Mouse (Mus musculus): ENCODE measurements around the gene Psmb2.
A peak's percentile ranks its signal among the peaks of the same experiment; 100 is the strongest.

Psmb2 gene

GRCm38 (mm10) chr4:126677054-126678003 lies at the start of gene Psmb2:
Psmb2 (plus strand) TSS chr4:126677630.
- peak; percentile 96 for DNase-seq (ENCODE audit: low read depth, low spot score)

- DNase-seq (ENCODE audit: low read depth, low spot score), result no peak
Measured at GRCm38 (mm10) chr4:126631922-126632321, 45.5 kb upstream of the Psmb2 start.

DNA sequence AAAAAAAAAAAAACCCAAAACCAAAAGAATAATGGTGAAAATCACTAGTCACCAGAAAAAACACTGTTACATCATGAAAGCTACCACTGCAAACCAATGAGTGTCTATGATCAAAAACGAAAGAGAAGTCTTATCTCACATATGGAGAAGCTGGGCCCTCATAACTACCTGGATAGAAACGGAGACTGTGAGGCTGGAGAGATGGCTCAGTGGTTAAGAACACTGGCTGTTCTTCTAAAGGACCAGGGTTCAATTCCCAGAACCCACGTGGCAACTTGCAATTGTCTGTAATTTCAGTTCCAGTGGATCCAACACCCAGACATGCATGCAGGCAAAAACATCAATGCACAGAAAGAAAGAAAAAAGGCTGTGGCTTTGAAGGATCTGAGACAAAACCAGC lies 44.8 kb upstream of the Psmb2 start:
- no peak for DNase-seq (ENCODE audit: low read depth, low spot score)

DNA sequence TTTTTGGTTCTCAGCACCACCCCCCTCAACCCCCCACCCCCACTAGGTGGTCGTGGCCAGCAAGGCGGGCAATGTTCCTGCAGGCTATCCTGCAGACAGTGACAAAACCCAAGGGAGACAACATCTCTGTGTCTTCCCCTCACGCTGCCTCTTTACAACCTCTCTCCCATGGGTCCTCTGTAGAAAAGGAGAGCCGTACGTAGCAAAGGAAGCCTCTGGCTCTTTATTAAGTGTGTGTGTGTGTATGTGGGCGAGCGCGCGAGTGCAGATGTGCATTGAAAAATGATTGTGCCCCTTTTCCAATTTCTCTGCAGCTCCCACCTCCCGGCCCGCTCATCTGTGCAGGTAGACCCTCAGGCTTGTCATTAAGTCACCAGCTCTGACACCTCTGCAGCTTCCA lies 41.1 kb upstream of the Psmb2 start:
- no peak for DNase-seq (ENCODE audit: low read depth, low spot score)

- DNase-seq (ENCODE audit: low read depth, low spot score), result no peak
Measured at GRCm38 (mm10) chr4:126637446-126637845, 40.0 kb upstream of the Psmb2 start.

GRCm38 (mm10) chr4:126639339-126639738 lies 38.1 kb upstream of the Psmb2 start:
- DNase-seq (ENCODE audit: low read depth, low spot score), result no peak

DNA sequence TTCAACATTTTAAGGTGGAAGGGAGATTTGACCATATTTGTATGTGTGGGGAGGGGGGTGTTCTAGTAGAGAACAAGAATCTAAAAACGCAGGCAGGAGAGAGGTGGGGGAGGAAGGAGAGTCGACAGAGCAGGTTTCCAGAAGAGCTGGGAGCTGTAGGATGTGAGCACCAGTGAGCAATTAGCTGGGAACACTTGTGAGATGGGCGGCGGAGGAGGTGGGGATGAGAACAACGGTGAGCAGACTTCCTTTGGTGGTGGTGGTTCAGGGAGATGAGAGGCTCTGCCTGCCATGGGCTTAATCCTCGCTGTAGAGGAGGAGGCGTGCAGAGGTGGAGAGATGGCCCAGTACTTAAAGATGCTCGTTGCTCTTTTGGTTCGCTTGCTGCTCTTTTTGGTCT lies 35.5 kb upstream of the Psmb2 start:
- DNase-seq (ENCODE audit: low read depth, low spot score), result no peak

- no peak for DNase-seq (ENCODE audit: low read depth, low spot score)
Measured at GRCm38 (mm10) chr4:126643815-126644214, 33.6 kb upstream of the Psmb2 start.

GRCm38 (mm10) chr4:126644333-126644963 lies 33.0 kb upstream of the Psmb2 start:
- no peak for DNase-seq (ENCODE audit: low read depth, low spot score)

DNA sequence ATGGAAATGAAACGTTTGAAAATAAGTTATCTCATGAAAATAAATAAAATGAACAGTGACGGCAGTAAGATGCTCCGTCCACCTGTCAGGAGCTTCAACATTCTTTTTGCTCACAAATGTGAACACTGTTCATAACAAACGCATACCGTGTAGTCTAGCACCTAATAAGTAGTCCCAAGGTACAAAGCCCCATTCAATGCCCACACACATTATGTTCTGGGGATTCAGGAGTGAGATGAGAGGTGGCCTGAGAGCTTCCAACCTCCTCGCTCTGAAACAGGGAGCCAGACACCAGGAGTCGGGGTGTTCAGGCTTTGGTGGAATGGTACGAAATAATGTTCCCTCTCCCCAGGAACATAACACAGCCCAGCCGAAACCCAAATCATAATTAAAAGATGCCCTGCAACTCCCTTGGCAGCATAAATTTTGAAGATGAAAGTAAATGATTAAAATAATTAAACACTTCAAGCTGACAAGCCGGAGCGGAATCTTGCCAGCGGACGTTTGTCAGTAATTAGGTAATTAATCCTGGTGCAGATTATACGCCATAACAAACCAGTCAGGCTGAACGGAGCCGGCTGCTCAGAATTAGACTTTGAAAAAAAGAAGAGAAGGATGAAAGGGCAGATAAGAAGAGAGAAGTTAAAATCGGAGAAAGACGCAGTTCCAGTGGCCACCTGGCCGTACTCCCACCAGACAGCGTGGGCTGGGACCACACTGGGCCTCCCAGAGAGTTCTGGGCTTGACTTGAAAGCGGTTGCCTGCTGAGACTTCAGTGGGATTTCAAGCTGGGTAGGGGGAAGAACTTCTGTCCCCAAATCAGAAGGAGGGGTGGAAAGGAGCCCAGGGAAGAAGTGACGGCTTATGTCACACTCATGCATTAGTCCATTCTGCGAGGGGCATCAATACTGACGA lies 29.2 kb upstream of the Psmb2 start:
- DNase-seq (ENCODE audit: low read depth, low spot score), result no peak

GRCm38 (mm10) chr4:126653148-126653547 lies 24.3 kb upstream of the Psmb2 start:
- DNase-seq (ENCODE audit: low read depth, low spot score), result no peak

- DNase-seq (ENCODE audit: low read depth, low spot score), result peak; percentile 94
Measured at GRCm38 (mm10) chr4:126655356-126655755, 22.1 kb upstream of the Psmb2 start.

DNA sequence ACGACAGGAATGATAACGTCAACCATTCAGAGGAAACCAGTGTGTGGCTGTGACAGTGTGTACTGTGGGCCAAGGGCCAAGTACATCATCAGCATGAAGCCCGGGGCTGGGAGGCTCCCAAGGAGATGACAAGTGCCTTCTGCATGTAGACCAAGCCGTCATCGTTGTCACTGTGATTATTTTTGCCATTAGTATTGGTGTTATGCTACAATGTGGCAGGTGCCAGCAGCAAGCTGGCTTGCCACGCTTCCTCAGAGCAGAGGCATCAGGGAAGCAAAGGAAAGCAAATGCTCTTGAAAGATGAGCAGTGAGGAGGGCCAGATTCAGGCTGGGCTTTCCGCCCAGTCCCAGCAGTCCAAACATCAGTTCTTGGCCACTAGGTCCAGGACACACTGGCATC lies 16.2 kb upstream of the Psmb2 start:
- no peak for DNase-seq (ENCODE audit: low read depth, low spot score)

GRCm38 (mm10) chr4:126667075-126667474 lies 10.4 kb upstream of the Psmb2 start:
- no peak for DNase-seq (ENCODE audit: low read depth, low spot score)

DNA sequence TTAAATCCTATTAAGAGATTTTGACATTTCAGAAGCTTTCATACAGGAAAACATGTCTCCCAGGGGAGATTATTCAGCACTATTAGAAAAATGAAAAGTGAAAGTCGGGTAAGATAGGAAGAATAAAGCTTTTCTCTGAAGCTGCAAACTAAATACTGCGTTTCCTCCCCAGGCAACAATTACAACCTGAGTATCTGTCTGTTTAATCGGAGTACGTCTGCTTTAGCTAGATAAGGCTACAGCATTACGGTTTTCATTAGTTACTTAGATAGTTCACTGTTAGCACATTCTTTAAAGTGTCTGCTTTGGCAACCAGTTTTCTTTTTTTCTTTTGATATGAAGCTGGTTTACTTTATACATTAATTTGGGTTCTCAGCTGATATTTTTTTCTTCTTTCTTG lies 4.9 kb downstream of the Psmb2 start:
- DNase-seq (ENCODE audit: low read depth, low spot score), result no peak

- no peak for DNase-seq (ENCODE audit: low read depth, low spot score)
Measured at GRCm38 (mm10) chr4:126683084-126683483, 5.7 kb downstream of the Psmb2 start.

DNA sequence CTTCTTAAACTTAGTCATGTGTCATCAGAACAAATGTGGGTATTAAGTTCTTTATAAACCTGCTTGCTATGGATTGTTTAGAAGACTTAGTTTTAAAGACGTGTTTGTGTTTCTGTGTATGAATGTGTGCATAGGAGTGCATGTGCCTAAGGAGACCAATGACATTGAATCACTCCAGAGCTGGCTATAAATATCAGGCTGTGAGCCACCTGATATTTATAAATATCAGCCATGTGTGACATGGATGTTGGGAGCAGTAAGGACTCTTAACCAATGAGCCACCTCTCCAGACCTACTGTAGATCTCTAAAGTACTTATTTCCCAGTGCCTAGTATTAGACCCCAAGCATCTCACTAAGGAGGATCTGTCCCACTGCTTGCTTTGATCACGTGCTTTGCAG lies 12.0 kb downstream of the Psmb2 start:
- no peak for DNase-seq (ENCODE audit: low read depth, low spot score)

DNA sequence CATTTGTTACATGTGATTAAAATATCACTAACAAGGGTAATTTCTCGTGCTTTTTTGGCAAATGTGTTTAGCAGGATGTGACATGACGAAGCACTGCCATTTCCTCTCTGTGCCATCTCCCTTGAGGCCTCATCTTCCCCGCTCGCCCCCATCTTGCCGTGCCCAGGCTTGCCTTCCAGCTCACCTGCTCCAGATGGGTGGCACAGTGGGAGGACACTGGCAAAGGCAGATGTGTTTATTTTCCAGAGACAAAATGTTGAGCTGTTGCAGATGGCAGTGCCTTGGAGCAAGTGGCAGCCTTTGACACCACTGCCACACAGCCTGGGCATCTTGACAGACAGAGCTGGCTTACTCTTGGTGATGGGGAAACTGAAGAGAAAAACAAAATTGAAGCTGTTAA lies 15.6 kb downstream of the Psmb2 start:
- DNase-seq (ENCODE audit: low read depth, low spot score), result no peak

GRCm38 (mm10) chr4:126696908-126697307 lies 19.5 kb downstream of the Psmb2 start:
- no peak for DNase-seq (ENCODE audit: low read depth, low spot score)

- peak; percentile 20 for DNase-seq (ENCODE audit: low read depth, low spot score)
Measured at GRCm38 (mm10) chr4:126706630-126707438, 29.4 kb downstream of the Psmb2 start.

DNA sequence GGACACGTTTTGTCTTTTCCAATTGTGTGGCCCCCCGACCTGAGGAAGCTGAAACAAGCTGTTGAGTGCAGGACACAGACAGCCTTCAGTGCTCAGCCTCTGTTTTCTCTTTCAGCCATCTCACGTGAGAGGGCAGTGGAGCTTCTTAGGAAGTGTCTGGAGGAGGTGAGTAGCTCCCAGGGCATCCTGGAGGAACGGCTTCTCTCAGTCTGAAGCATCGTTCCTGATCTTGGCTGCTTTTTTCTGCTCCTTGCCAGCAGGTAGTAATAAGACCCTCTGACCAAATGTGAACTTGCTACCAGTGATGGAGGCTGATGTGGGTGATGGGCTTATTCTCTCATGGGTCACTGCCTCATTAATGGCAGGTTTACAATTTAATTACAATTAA lies 30.0 kb downstream of the Psmb2 start:
- no peak for DNase-seq (ENCODE audit: low read depth, low spot score)

Data from forelimb bud, embryonic 11.5 days (tissue).